Mouse (Mus musculus) heart, embryonic 10.5 days (tissue): ENCODE data around the gene Zfp318. TPM values are rescaled to one million over a fixed set of nuclear protein-coding genes. Genes with fewer than 3 reads are reported as not detected.
A peak's percentile ranks its signal among the peaks of the same experiment; 100 is the strongest.

Experiments
- DNase-seq: peaks from one replicate; pipeline ENCODE4 v3.0.0-alpha.2; 2017; ENCODE audit warnings: low spot score
- H3K27ac ChIP-seq: fragments of 300-500 bp; sonication (generic); 2 replicates; pipeline ENCODE4 v1.5.1; 2016; ENCODE audit warnings: mild to moderate bottlenecking
- H3K27me3 ChIP-seq: fragments of 300-500 bp; sonication (generic); 2 replicates; pipeline ENCODE4 v1.6.1; 2016; ENCODE audit warnings: mild to moderate bottlenecking; ENCODE audit not compliant: poor library complexity, insufficient read depth, severe bottlenecking
- H3K36me3 ChIP-seq: fragments of 300-500 bp; sonication (generic); 2 replicates; pipeline ENCODE4 v1.6.1; 2016; ENCODE audit warnings: mild to moderate bottlenecking, moderate library complexity
- H3K4me1 ChIP-seq: fragments of 300-500 bp; sonication (generic); 2 replicates; pipeline ENCODE4 v1.6.1; 2016; ENCODE audit warnings: mild to moderate bottlenecking
- H3K4me3 ChIP-seq: fragments of 300-500 bp; sonication (generic); 2 replicates; pipeline ENCODE4 v1.5.1; 2016; ENCODE audit warnings: mild to moderate bottlenecking, moderate library complexity
- H3K9me3 ChIP-seq: fragments of 300-500 bp; sonication (generic); 2 replicates; pipeline ENCODE4 v1.6.1; 2016; ENCODE audit warnings: mild to moderate bottlenecking, moderate library complexity
- WGBS: fragments of 180-500 bp; shearing (Covaris S2); methylation state at CpG from one replicate; pipeline ENCODE4 v1.1.7; 2016; 5-methylcytosine and 5-hydroxymethylcytosine counted together
- polyA plus RNA-seq: library from polyadenylated mRNA; unstranded; fragments of >200 nt; fragmentation: Nextera tagmentation; extraction: Ambion mirVana; gene quantifications from 2 replicates; pipeline ENCODE4 v1.2.1, GENCODE M21; 2016

Gene Zfp318
- polyA plus RNA-seq, 1 experiment from 2014 or later, result 7.0 TPM

DNA sequence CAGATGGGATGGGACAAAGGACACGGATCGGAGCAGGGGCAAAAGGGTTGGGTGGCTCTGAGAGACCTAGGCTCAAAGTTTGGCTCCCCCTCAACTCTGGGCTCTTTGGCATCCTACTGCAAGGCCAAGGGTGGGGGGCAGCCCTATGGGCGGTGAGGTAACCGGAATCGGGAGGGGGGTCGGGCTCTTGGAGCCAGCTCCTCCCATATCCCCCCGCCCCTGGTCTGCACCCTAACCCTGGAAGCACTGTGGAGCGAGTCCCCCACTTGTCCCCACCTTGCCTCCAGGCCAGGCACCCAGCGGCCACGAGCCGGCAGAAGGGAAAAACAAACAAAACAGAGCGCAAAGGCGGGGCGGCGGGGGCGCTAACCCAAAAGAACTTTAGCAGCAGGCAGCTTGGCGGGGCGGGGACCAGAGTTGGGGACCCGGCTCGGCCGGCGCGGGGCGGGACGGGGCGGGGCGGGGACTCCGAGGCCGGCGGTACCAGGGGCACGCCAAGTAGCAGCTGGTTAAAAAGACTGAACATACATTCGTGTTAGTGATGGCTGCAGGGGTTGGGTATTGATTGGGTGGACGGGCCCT, 71.7 kb downstream of the Zfp318 start:
- Histone ChIP-seq H3K36me3 (no peaks in the 10 kb centered on the region), H3K9me3 (no peaks in the 10 kb centered on the region), H3K27me3 (peaks cover 91% of the 10 kb centered on the region), H3K4me3 (peak overlapping the region; percentile 59), H3K4me1 (peaks cover 66% of the 10 kb centered on the region), H3K27ac (peak overlapping the region; percentile 44)
- DNase-seq, result no peak
- 2% methylated on average over 33 of the region's 33 CpGs for WGBS

DNA sequence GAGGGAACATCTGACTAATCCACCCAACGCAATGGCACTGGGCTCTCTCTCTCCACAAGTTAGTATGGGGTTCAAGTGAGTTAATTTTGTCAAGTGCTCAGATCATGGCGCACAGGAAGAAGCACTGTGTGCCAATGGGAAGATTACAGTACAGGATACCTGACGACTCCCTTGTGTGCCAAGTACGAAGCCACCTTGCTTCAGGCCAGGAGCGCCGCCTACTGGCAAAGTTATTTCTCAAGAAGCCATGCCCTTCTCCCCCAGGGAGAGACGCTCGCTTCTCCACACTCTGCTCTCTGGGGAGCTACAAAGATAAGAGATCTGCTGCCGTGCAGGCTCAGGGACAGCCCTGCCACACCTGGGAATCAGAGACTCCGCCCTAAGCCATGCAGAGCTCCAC, 74.3 kb downstream of the Zfp318 start:
- Histone ChIP-seq H3K9me3 (no peaks in the 10 kb centered on the region), H3K27me3 (peaks cover 97% of the 10 kb centered on the region), H3K36me3 (no peaks in the 10 kb centered on the region), H3K27ac (peak overlapping the region; percentile 72), H3K4me3 (no peak overlapping the region), H3K4me1 (peaks cover 81% of the 10 kb centered on the region)
- 10% methylated on average over 10 of the region's 10 CpGs for WGBS
- no peak for DNase-seq

DNA sequence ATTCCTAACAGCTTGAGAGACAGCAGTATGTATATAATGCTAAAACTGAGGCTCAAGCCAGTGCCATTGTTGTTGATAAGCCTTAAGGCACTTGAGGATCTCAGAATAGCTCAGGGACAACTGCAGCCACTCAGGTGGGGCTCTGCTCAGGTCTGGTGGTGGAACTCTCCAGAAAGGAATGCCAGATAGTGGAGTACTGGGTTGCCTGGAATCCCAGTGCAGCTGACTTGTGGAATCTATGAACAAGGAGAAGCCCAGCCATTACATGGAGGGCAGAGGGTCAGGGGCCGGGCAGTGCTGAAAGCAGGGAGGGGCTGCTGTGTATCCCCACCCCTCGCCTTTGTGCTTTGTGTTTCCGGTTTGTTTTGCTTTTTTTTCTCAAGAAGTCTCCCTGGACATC, 74.9 kb downstream of the Zfp318 start:
- H3K4me3 ChIP-seq, result no peak overlapping the region
- peaks cover 75% of the 10 kb centered on the region for H3K4me1 ChIP-seq
- 9% methylated on average over 3 of the region's 3 CpGs for WGBS
- no peaks in the 10 kb centered on the region for H3K9me3 ChIP-seq
- peak overlapping the region; percentile 72 for H3K27ac ChIP-seq
- DNase-seq, result no peak
- no peaks in the 10 kb centered on the region for H3K36me3 ChIP-seq
- H3K27me3 ChIP-seq, result peaks cover 97% of the 10 kb centered on the region

DNA sequence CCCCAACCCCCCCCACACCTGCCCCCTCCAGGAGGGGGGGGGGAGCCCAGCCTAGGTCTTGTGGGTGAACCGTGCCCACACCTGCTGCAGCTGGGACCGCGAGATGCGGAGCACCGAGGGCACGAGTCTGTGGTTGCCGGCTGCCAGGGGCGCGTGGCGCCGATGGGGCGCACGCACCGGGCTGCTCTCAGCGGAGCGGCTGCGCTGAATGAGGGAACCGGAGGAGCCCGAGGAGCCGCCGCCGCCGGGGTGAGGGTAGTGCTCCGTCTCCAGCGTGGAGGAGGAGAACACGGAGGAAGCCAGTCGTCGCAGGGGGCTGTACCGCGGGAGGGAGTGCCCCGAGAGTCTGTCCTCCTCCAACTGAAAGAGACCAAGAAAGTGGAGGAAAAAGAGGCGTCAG, 77.1 kb downstream of the Zfp318 start:
- Histone ChIP-seq H3K36me3 (no peaks in the 10 kb centered on the region), H3K9me3 (no peaks in the 10 kb centered on the region), H3K4me1 (peaks cover 56% of the 10 kb centered on the region), H3K27me3 (peaks cover 93% of the 10 kb centered on the region), H3K4me3 (peak overlapping the region; percentile 62), H3K27ac (peak overlapping the region; percentile 77)
- WGBS, result 1% methylated on average over 32 of the region's 32 CpGs
- DNase-seq, result no peak

DNA sequence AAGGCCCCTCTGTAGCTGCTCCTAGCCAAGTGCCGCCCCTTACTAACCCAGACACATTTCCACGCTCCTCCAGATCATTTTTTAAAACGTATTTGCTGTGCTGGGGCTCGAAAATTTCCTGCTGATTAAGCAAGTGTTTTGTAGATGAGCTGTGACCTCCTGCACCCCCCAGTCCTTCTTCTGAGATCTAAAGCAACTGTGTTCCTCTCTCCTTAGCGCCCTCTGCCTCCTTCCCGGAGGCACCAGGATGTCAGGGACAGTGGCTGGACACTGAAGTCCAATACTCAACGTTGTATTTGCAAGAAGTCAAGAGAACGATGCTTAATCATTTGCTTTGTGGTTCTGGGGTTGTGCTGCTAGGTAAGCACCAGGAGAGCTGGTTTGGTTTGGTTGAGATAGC, 77.8 kb downstream of the Zfp318 start:
- Histone ChIP-seq H3K4me3 (peak overlapping the region; percentile 62), H3K27me3 (peaks cover 93% of the 10 kb centered on the region), H3K9me3 (no peaks in the 10 kb centered on the region), H3K27ac (peak overlapping the region; percentile 77), H3K36me3 (no peaks in the 10 kb centered on the region), H3K4me1 (peaks cover 51% of the 10 kb centered on the region)
- DNase-seq, result no peak
- 11% methylated on average over 8 of the region's 8 CpGs for WGBS

DNA sequence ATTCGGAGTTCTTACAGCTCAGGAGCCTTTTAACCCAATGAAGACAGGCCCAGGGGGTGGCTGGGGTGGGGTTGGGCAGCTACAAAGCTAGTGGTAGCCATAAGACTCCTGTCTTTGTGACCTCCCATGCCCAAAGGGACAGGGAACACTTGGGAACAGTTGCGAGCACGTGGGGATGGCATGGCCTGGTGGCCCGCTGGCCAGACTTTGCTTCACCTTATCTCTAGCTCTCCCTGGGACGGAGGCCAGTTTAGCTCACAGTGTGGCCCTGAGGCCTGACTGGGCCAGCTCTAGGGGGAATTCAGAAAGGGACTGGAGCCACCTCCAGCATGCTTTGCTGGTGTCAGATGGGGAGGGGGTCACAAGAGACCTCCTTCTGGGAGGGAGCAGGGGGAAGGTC, 78.7 kb downstream of the Zfp318 start:
- 55% methylated on average over 5 of the region's 5 CpGs for WGBS

DNA sequence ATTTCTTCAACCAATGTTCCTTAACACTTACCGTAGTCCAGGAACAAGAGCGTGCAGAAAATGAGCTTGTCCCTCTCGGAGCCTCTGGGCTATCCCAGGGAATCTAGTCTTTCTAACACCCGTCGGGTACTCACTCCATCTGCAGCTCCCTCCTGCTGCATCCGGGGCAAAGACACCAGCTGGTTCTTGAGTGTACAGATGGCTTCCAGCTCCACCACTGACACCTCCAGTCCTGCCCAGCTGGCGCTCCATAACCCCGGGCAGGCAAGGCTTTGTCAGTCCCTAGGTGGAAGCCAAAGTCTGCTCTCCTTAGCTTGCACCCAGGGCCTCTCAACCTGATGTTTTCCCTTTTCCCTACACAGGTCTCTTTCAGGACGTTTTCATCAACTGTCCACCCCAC, 84.3 kb downstream of the Zfp318 start:
- WGBS, result 74% methylated on average over 9 of the region's 9 CpGs
- Histone ChIP-seq H3K4me1 (0 out of 2 replicates have a peak, but pooled peaks cover 13% of the 10 kb centered on the region), H3K27ac (no peak overlapping the region), H3K9me3 (no peaks in the 10 kb centered on the region), H3K27me3 (peaks cover 62% of the 10 kb centered on the region), H3K36me3 (no peaks in the 10 kb centered on the region), H3K4me3 (no peak overlapping the region)
- no peak for DNase-seq

More for the DNA sequence above, 78.7 kb downstream of the Zfp318 start:
- no peak for DNase-seq
- Histone ChIP-seq H3K36me3 (no peaks in the 10 kb centered on the region), H3K4me3 (no peak overlapping the region), H3K4me1 (peaks cover 52% of the 10 kb centered on the region), H3K27me3 (peaks cover 92% of the 10 kb centered on the region), H3K9me3 (no peaks in the 10 kb centered on the region), H3K27ac (no peak overlapping the region)

Other genes starting within 250 kb of the Zfp318 start
- 5.1 and 7.3 TPM in 2 replicates for gene Rsph9, start 239.5 kb upstream of the Zfp318 start, polyA plus RNA-seq
- gene Mad2l1bp, start 230.2 kb upstream of the Zfp318 start, polyA plus RNA-seq, result 39.9 and 41.6 TPM in 2 replicates
- 32.3 and 34.9 TPM in 2 replicates for gene Gtpbp2, start 222.7 kb upstream of the Zfp318 start, polyA plus RNA-seq
- gene Polh, start 181.1 kb upstream of the Zfp318 start, polyA plus RNA-seq, result 8.3 and 12.2 TPM in 2 replicates
- 33.5 and 42.8 TPM in 2 replicates for gene Xpo5, start 180.9 kb upstream of the Zfp318 start, polyA plus RNA-seq
- gene Polr1c, start 135.7 kb upstream of the Zfp318 start, polyA plus RNA-seq, result 53.8 and 81.2 TPM in 2 replicates
- 77.0 and 83.9 TPM in 2 replicates for gene Yipf3, start 135.7 kb upstream of the Zfp318 start, polyA plus RNA-seq
- 0.33 and 0.38 TPM in 2 replicates for gene Lrrc73, start 130.2 kb upstream of the Zfp318 start, polyA plus RNA-seq
- gene Tjap1, start 100.7 kb upstream of the Zfp318 start, polyA plus RNA-seq, result 46.5 and 55.8 TPM in 2 replicates
- 0.36 and 0.77 TPM in 2 replicates for gene Dlk2, start 86.3 kb upstream of the Zfp318 start, polyA plus RNA-seq
- 5.4 and 7.3 TPM in 2 replicates for gene Abcc10, start 55.4 kb upstream of the Zfp318 start, polyA plus RNA-seq
- 0.54 and 0.83 TPM in 2 replicates for gene Crip3, start 45.2 kb downstream of the Zfp318 start, polyA plus RNA-seq
- 0.15 and 0.30 TPM in 2 replicates for gene Slc22a7, start 54.7 kb downstream of the Zfp318 start, polyA plus RNA-seq
- 0.09 and 0.14 TPM in 2 replicates for gene Ttbk1, start 103.9 kb downstream of the Zfp318 start, polyA plus RNA-seq
- gene Dnph1, start 113.0 kb downstream of the Zfp318 start, polyA plus RNA-seq, result 36.5 and 52.8 TPM in 2 replicates
- gene Cul9, start 162.7 kb downstream of the Zfp318 start, polyA plus RNA-seq, result 4.8 and 5.3 TPM in 2 replicates
- 10.9 and 15.7 TPM in 2 replicates for gene Srf, start 172.4 kb downstream of the Zfp318 start, polyA plus RNA-seq
- gene Ptk7, start 245.8 kb downstream of the Zfp318 start, polyA plus RNA-seq, result 65.4 and 67.7 TPM in 2 replicates